Mouse (Mus musculus): ENCODE measurements around the gene Gorasp2.

Gorasp2 gene

GRCm38 (mm10) chr2:70742588-70742987, 81.2 kb downstream of the Gorasp2 start:
- no peak for DNase-seq (ENCODE audit: low spot score)

GRCm38 (mm10) chr2:70751655-70752054, 90.3 kb downstream of the Gorasp2 start:
- DNase-seq (ENCODE audit: low spot score): no peak

GRCm38 (mm10) chr2:70752149-70752548, 90.8 kb downstream of the Gorasp2 start:
- DNase-seq (ENCODE audit: low spot score): no peak
